Mouse (Mus musculus) heart, embryonic 14.5 days (tissue): ENCODE results near the gene Chd3. TPM values are rescaled to one million over a fixed set of nuclear protein-coding genes. Genes with fewer than 3 reads are reported as not detected.

Experiments
- ATAC-seq: fragments of 200-750 bp; cut with Nextera tagmentation; 2 replicates; pipeline ENCODE4 v1.8.0; 2017; ENCODE audit warnings: low read depth, moderate TSS enrichment; ENCODE audit not compliant: insufficient number of reproducible peaks, insufficient read depth, low FRiP score
- H3K27ac ChIP-seq, 2 experiments: fragments of 200-500 bp in 1 of 2; fragments of 300-500 bp in 1 of 2; sonication (generic) in 1 of 2; replicated peaks in 1 of 2; 2 replicates each; pipeline ENCODE4 v1.5.1; 2012 to 2014; ENCODE audit warnings: low read depth in 2 of 2, low read length in 2 of 2, control low read depth in 1 of 2, mild to moderate bottlenecking in 1 of 2, mixed read lengths in 1 of 2; ENCODE audit not compliant: control insufficient read depth in 1 of 2, insufficient read depth in 1 of 2
- H3K27me3 ChIP-seq: fragments of 300-500 bp; sonication (generic); 2 replicates; pipeline ENCODE4 v1.6.1; 2014; ENCODE audit warnings: mild to moderate bottlenecking, low read length, control low read depth; ENCODE audit not compliant: control insufficient read depth, insufficient read depth
- H3K36me3 ChIP-seq: fragments of 300-500 bp; sonication (generic); 2 replicates; pipeline ENCODE4 v1.6.1; 2014; ENCODE audit warnings: mild to moderate bottlenecking, control low read depth, low read length, mixed read lengths; ENCODE audit not compliant: control insufficient read depth, insufficient read depth
- H3K4me1 ChIP-seq, 2 experiments: fragments of 200-500 bp in 1 of 2; fragments of 300-500 bp in 1 of 2; sonication (generic) in 1 of 2; 2 replicates each; pipeline ENCODE4 v1.6.1; 2012 to 2014; ENCODE audit warnings: low read length in 2 of 2, control low read depth in 1 of 2, mixed read lengths in 1 of 2; ENCODE audit not compliant: control insufficient read depth in 2 of 2, insufficient read depth in 2 of 2
- H3K4me2 ChIP-seq: fragments of 300-500 bp; sonication (generic); 2 replicates; pipeline ENCODE4 v1.6.1; 2014; ENCODE audit warnings: mild to moderate bottlenecking, low read length
- H3K4me3 ChIP-seq, 2 experiments: fragments of 200-500 bp in 1 of 2; fragments of 300-500 bp in 1 of 2; sonication (generic) in 1 of 2; 2 replicates each; pipeline ENCODE4 v1.5.1; 2012 to 2014; ENCODE audit warnings: low read length in 2 of 2, mild to moderate bottlenecking in 2 of 2, control low read depth in 1 of 2, low read depth in 1 of 2, moderate library complexity in 1 of 2; ENCODE audit not compliant: control insufficient read depth in 1 of 2, insufficient read depth in 1 of 2
- H3K9ac ChIP-seq: fragments of 300-500 bp; sonication (generic); 2 replicates; pipeline ENCODE4 v1.6.1; 2014; ENCODE audit warnings: mild to moderate bottlenecking, low read length
- H3K9me3 ChIP-seq: fragments of 300-500 bp; sonication (generic); 2 replicates; pipeline ENCODE4 v1.6.1; 2016; ENCODE audit warnings: low read length, control low read depth; ENCODE audit not compliant: control insufficient read depth
- WGBS: fragments of 180-500 bp; shearing (Covaris S2); extraction: QIAGEN DNeasy Blood & Tissue Kit; methylation state at CpG from one replicate; pipeline ENCODE4 v1.1.7; 2014; 5-methylcytosine and 5-hydroxymethylcytosine counted together
- polyA plus RNA-seq: library from polyadenylated mRNA; unstranded; fragments of >200 nt; fragmentation: Nextera tagmentation; extraction: Ambion mirVana; gene quantifications from 2 replicates; pipeline ENCODE4 v1.2.1, GENCODE M21; 2014

Gene Chd3
- polyA plus RNA-seq, 1 experiment from 2014 or later: 16.5 TPM

DNA sequence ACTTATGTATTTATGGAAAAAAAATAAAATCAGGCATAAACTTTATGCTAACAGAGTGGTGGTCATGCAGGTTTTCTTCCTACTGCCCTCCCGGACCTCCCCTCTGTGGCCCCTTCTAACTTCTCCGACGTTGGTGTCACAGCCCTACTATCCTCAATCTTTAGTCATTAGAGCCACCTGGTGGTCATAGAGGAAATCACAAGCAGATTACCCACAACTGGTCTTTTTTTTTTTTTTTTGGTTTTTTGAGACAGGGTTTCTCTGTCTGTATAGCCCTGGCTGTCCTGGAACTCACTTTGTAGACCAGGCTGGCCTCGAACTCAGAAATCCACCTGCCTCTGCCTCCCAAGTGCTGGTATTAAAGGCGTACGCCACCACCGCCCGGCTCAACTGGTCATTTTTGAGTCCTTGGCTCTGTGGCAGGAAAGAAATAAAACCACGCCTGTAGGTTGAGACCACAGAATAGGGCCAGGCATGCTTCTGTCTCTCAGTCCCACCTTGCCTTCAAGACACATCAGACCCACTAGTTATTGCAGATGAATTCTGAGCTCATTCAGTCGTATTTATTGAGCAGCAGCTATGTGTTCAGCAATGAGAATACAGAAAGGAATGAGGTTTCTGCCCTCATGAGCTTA lies 21.3 kb upstream of the Chd3 start:
- WGBS: 47% methylated on average over 10 of the region's 10 CpGs
- H3K4me3 ChIP-seq: no peak overlapping the region
- H3K36me3 ChIP-seq: peaks cover 4% of the 10 kb centered on the region; the same call in 1 of the 2 replicates
- no peaks in the 10 kb centered on the region for H3K9me3 ChIP-seq
- H3K9ac ChIP-seq: no peak overlapping the region
- peaks cover 0 to 4% of the 10 kb centered on the region in 2 experiments; a peak in 1 of 4 replicates for H3K4me1 ChIP-seq
- no peak overlapping the region for H3K4me2 ChIP-seq
- ATAC-seq: no peak
- no peak overlapping the region for H3K27ac ChIP-seq
- H3K27me3 ChIP-seq: no peaks in the 10 kb centered on the region

DNA sequence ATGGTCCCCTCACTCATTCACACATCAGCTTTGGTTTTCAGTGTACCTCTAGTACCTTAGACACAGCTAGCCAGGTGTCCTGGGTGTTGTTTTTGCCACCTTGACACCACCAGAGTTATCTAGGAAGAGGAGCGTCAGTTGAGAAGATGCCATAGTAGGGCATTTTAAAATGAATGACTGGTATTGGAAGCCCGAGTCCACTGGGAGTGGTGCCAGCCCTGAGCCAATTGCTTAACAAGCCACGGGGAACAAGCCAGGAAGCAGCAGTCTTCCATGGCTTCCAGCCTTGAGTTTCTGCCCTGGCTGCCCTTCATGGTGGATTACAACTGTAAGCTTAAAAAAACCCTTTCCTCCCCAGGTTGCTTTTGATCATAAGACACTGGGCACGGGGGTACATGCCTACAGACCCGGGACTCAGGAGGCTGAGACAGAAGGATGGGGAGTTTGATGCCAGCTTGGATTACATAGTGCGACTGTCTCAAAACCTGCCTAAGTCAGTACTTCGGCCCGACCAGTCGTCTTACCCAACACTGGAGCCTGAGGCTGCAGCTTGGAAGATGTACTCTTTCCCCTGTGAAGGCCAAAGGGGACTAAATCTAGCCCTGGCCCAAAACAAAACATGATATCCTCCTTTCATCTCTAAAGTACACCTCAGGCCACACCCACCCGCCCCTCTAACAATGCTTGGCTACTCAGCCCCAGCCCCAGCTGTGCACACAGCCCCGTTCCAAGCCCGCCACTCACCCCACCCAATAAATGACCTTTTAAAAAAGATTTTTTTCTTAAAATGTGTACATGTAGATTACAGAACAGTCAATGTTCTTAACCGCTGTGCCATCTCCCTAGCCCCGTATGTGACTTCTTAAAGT lies 20.6 kb upstream of the Chd3 start:
- Histone ChIP-seq H3K9me3 (no peaks in the 10 kb centered on the region), H3K4me3 (no peak overlapping the region), H3K4me1 (peaks cover 0 to 4% of the 10 kb centered on the region in 2 experiments; a peak in 1 of 4 replicates), H3K36me3 (peaks cover 4% of the 10 kb centered on the region; the same call in 1 of the 2 replicates), H3K27ac (no peak overlapping the region), H3K27me3 (no peaks in the 10 kb centered on the region), H3K9ac (no peak overlapping the region), H3K4me2 (no peak overlapping the region)
- no peak for ATAC-seq
- 68% methylated on average over 14 of the region's 14 CpGs for WGBS

DNA sequence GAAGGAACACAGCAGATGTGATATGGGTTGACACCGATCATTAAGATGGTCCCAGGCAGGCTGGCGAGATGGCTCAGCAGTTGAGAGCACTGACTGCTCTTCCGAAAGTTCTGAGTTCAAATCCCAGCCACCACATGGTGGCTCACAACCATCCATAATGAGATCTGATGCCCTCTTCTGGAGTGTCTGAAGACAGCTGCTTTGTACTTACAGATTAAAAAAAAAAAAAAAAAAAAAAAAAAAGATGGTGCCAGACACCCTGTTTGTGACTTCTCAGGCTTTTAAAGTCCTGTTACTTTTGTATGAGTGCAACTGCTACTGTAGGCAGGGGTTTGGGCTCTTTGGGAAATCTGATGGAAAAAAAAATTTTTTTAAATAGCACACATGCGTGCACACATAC lies 19.5 kb upstream of the Chd3 start:
- ATAC-seq: no peak
- 95% methylated on average over 4 of the region's 4 CpGs for WGBS
- H3K27ac ChIP-seq: no peak overlapping the region
- no peaks in the 10 kb centered on the region for H3K27me3 ChIP-seq
- no peak overlapping the region for H3K4me2 ChIP-seq
- H3K9me3 ChIP-seq: no peaks in the 10 kb centered on the region
- H3K4me1 ChIP-seq: no peaks in the 10 kb centered on the region; a peak in 1 of 4 replicates
- H3K9ac ChIP-seq: no peak overlapping the region
- peaks cover 4% of the 10 kb centered on the region; the same call in 1 of the 2 replicates for H3K36me3 ChIP-seq
- no peak overlapping the region for H3K4me3 ChIP-seq

DNA sequence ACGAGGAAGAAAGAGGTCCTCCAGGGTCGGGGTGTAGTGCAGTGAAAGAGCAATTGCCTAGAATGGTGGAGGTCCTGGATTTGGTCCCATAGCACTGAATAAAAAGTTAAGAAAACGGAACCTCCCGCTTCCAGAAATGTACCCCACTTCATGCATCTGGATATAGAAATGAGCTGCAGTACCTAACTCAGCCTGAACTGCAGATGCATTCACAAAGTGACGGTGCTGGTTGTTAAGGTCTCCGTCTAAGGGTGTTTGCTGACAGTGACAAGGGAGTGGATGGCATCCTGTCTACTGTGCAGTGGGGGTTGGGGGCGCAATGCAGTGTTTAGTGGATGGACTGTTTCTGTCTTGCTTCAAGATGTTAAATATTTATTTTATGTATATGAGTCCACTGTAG lies 17.6 kb upstream of the Chd3 start:
- 70% methylated on average over 7 of the region's 7 CpGs for WGBS
- no peaks in the 10 kb centered on the region for H3K9me3 ChIP-seq
- H3K4me1 ChIP-seq: peaks cover 4 to 6% of the 10 kb centered on the region in 2 experiments; a peak in 2 of 4 replicates
- H3K4me2 ChIP-seq: no peak overlapping the region
- no peaks in the 10 kb centered on the region for H3K36me3 ChIP-seq
- no peak for ATAC-seq
- H3K4me3 ChIP-seq: no peak overlapping the region
- no peak overlapping the region for H3K9ac ChIP-seq
- H3K27me3 ChIP-seq: no peaks in the 10 kb centered on the region
- H3K27ac ChIP-seq: no peak overlapping the region

DNA sequence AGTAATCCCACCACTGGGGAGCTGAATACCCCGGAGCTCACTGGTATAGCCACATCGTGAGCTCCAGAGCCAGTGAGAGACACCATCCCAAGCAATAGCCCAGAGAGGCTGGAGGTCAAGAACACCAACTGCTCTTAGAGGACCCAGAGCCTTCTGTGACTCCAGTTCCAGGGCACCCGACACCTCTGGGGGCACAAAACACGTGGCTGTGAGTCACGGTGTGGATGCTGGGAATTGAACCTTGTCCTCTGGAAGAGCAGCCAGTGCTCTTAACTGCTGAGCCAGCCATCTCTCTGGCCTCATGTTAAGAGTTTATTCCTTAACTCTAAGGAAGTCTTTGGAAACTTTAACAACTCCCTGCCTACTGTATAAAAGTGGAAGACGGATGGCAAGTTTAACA lies 15.8 kb upstream of the Chd3 start:
- Histone ChIP-seq H3K9ac (no peak overlapping the region), H3K9me3 (no peaks in the 10 kb centered on the region), H3K4me3 (no peak overlapping the region), H3K27ac (no peak overlapping the region), H3K27me3 (no peaks in the 10 kb centered on the region), H3K36me3 (no peaks in the 10 kb centered on the region), H3K4me2 (no peak overlapping the region), H3K4me1 (peaks cover 7 to 16% of the 10 kb centered on the region in 2 experiments; a peak in 2 of 4 replicates)
- 79% methylated on average over 6 of the region's 6 CpGs for WGBS
- ATAC-seq: no peak

DNA sequence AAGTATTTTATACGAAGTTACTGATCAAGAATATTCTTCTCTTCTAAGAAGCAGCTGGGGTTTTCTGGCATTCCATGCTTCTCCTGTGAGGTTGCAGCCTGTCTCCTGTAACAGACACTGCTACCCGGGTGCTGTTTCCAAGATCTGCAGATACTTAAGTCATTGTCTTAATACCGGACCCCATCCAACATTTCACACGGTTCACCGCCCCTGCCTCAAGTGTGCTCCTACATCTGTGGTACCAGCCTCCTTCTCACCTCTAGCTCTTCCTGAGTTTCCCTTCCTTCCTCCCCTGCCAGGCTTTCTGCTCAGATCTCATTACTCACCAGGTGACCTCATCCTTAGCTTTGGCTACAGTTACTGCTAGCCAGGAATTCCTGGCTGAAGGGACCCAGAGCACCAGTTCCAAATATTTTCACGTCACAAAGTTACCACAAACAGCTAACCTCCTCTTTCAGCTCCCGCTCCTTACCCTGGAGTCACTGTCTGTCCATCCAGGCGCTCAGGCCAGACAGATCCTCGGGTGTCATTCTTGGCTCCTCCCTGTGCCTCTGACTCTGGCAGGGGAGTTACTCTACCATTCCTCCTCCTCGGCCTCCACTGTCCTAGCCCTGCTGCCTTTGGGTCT lies 13.4 kb upstream of the Chd3 start:
- H3K27ac ChIP-seq: no peak overlapping the region
- H3K4me1 ChIP-seq: peaks cover 7 to 16% of the 10 kb centered on the region in 2 experiments; a peak in 2 of 4 replicates
- H3K27me3 ChIP-seq: no peaks in the 10 kb centered on the region
- 44% methylated on average over 10 of the region's 10 CpGs for WGBS
- no peaks in the 10 kb centered on the region for H3K36me3 ChIP-seq
- ATAC-seq: no peak
- H3K4me3 ChIP-seq: no peak overlapping the region
- H3K9me3 ChIP-seq: no peaks in the 10 kb centered on the region
- H3K9ac ChIP-seq: no peak overlapping the region
- no peak overlapping the region for H3K4me2 ChIP-seq

DNA sequence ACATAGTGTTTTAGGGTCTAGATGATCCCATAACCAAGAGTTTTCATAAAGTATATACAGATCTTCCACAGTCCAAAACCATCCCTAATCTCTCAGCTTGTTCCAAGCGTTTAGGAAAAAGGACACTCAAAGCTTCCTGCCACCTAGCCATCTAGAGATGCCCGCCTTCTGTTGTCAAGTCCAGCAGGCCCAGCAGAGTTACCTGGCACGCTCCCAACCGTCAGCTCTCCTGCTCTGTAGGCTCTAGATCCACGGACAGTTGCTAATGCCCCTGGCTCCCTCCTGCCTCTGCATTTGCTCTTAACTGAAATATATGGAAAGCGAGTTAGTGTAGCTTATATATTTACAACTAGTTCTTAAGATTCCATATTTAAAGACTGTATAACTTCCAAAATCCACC lies 12.2 kb upstream of the Chd3 start:
- 0 out of 2 replicates have a peak, but pooled peaks cover 4% of the 10 kb centered on the region for H3K36me3 ChIP-seq
- no peak overlapping the region for H3K9ac ChIP-seq
- peaks cover 7 to 16% of the 10 kb centered on the region in 2 experiments; a peak in 2 of 4 replicates for H3K4me1 ChIP-seq
- no peaks in the 10 kb centered on the region for H3K9me3 ChIP-seq
- no peak overlapping the region for H3K4me2 ChIP-seq
- no peak for ATAC-seq
- no peak overlapping the region for H3K27ac ChIP-seq
- WGBS: 67% methylated on average over 6 of the region's 6 CpGs
- H3K4me3 ChIP-seq: no peak overlapping the region
- H3K27me3 ChIP-seq: no peaks in the 10 kb centered on the region
